Mouse (Mus musculus) liver, embryonic 15.5 days (tissue): ENCODE measurements around the gene Vmn1r85. TPM values are rescaled to one million over a fixed set of nuclear protein-coding genes. Genes with fewer than 3 reads are reported as not detected.

Source experiments
- ATAC-seq: fragments of 200-750 bp; cut with Nextera tagmentation; 2 replicates; pipeline ENCODE4 v1.8.0; 2017; ENCODE audit warnings: moderate number of reproducible peaks, mild to moderate bottlenecking, moderate library complexity; ENCODE audit not compliant: insufficient read depth
- H3K27ac ChIP-seq: fragments of 300-500 bp; sonication (generic); replicated peaks from 2 replicates; pipeline ENCODE4 v1.5.1; 2015; ENCODE audit warnings: mild to moderate bottlenecking, inconsistent platforms
- H3K27me3 ChIP-seq: fragments of 300-500 bp; sonication (generic); 2 replicates; pipeline ENCODE4 v1.6.1; 2015; ENCODE audit warnings: mild to moderate bottlenecking, inconsistent platforms
- H3K36me3 ChIP-seq: fragments of 300-500 bp; sonication (generic); replicated peaks from 2 replicates; pipeline ENCODE4 v1.6.1; 2015; ENCODE audit warnings: moderate library complexity, mild to moderate bottlenecking, inconsistent platforms
- H3K4me1 ChIP-seq: fragments of 300-500 bp; sonication (generic); replicated peaks from 2 replicates; pipeline ENCODE4 v1.6.1; 2015; ENCODE audit warnings: inconsistent platforms
- H3K4me2 ChIP-seq: fragments of 300-500 bp; sonication (generic); 2 replicates; pipeline ENCODE4 v1.6.1; 2015; ENCODE audit warnings: moderate library complexity, mild to moderate bottlenecking, inconsistent platforms
- H3K4me3 ChIP-seq: fragments of 300-500 bp; sonication (generic); replicated peaks from 2 replicates; pipeline ENCODE4 v1.5.1; 2015; ENCODE audit warnings: mild to moderate bottlenecking, inconsistent platforms
- H3K9ac ChIP-seq: fragments of 300-500 bp; sonication (generic); 2 replicates; pipeline ENCODE4 v1.6.1; 2015; ENCODE audit warnings: moderate library complexity, mild to moderate bottlenecking, inconsistent platforms
- H3K9me3 ChIP-seq: fragments of 300-500 bp; sonication (generic); replicated peaks from 2 replicates; pipeline ENCODE4 v1.6.1; 2016; ENCODE audit warnings: inconsistent platforms
- WGBS: fragments of 180-500 bp; shearing (Covaris S2); methylation state at CpG from one replicate; pipeline ENCODE4 v1.1.7; 2015; ENCODE audit warnings: mixed read lengths; ENCODE audit not compliant: insufficient replicate concordance; 5-methylcytosine and 5-hydroxymethylcytosine counted together
- polyA plus RNA-seq: library from polyadenylated mRNA; unstranded; fragments of >200 nt; fragmentation: Nextera tagmentation; extraction: Ambion mirVana; gene quantifications from 2 replicates; pipeline ENCODE4 v1.2.1, GENCODE M21; 2015

Gene Vmn1r85
- polyA plus RNA-seq, 1 experiment from 2014 or later, result not detected

GRCm38 (mm10) chr7:13037901-13038555 lies 56.9 kb downstream of the Vmn1r85 start, which contains the start of gene Ube2m:
TSS of gene Ube2m (minus strand) at chr7:13038275.
- under 1% methylated on average over 65 of the region's 65 CpGs for WGBS
- Histone ChIP-seq H3K4me1 (peaks cover 58% of the 10 kb centered on the region), H3K4me3 (peak within 1 kb of the TSS; percentile 87)

GRCm38 (mm10) chr7:13037366-13037765 lies 57.6 kb downstream of the Vmn1r85 start:
- Histone ChIP-seq H3K4me2 (peak overlapping the region; percentile 86), H3K9me3 (no peaks in the 10 kb centered on the region), H3K36me3 (peaks cover 33% of the 10 kb centered on the region), H3K4me1 (peaks cover 63% of the 10 kb centered on the region), H3K9ac (peak overlapping the region; percentile 98), H3K27me3 (peaks cover 16% of the 10 kb centered on the region), H3K27ac (peak overlapping the region; percentile 98), H3K4me3 (peak overlapping the region; percentile 87)
- under 1% methylated on average over 32 of the region's 33 CpGs for WGBS
- peak; percentile 17 for ATAC-seq

More at GRCm38 (mm10) chr7:13037901-13038555, 56.9 kb downstream of the Vmn1r85 start, which contains the start of gene Ube2m:
- peak; percentile 90 for ATAC-seq
- Histone ChIP-seq H3K27me3 (peaks cover 22% of the 10 kb centered on the region), H3K36me3 (peaks cover 26% of the 10 kb centered on the region), H3K4me2 (peak within 1 kb of the TSS; percentile 86), H3K27ac (peak within 1 kb of the TSS; percentile 98), H3K9me3 (no peaks in the 10 kb centered on the region), H3K9ac (peak within 1 kb of the TSS; percentile 98)

GRCm38 (mm10) chr7:13036806-13037205 lies 58.2 kb downstream of the Vmn1r85 start:
- H3K4me3 ChIP-seq, result peak overlapping the region; percentile 87
- peak overlapping the region; percentile 98 for H3K27ac ChIP-seq
- peaks cover 38% of the 10 kb centered on the region for H3K36me3 ChIP-seq
- no peaks in the 10 kb centered on the region for H3K9me3 ChIP-seq
- H3K4me1 ChIP-seq, result peaks cover 68% of the 10 kb centered on the region
- 24% methylated on average over 4 of the region's 4 CpGs for WGBS
- peak overlapping the region; percentile 86 for H3K4me2 ChIP-seq
- ATAC-seq, result no peak
- peak overlapping the region; percentile 98 for H3K9ac ChIP-seq
- peaks cover 10% of the 10 kb centered on the region for H3K27me3 ChIP-seq

GRCm38 (mm10) chr7:13035211-13035855 lies 59.6 kb downstream of the Vmn1r85 start:
- Histone ChIP-seq H3K4me1 (peaks cover 69% of the 10 kb centered on the region), H3K9me3 (no peaks in the 10 kb centered on the region), H3K36me3 (peaks cover 53% of the 10 kb centered on the region), H3K4me2 (peak overlapping the region; percentile 80), H3K4me3 (peak overlapping the region; percentile 78), H3K27me3 (no peaks in the 10 kb centered on the region), H3K9ac (peak overlapping the region; percentile 82), H3K27ac (peak overlapping the region; percentile 98)
- 81% methylated on average over 17 of the region's 17 CpGs for WGBS
- no peak for ATAC-seq

GRCm38 (mm10) chr7:13034148-13034977 lies 60.6 kb downstream of the Vmn1r85 start, which contains the start of gene Chmp2a:
TSS of gene Chmp2a (minus strand) at chr7:13034807.
- Histone ChIP-seq H3K4me2 (peak within 1 kb of the TSS; percentile 80), H3K36me3 (peaks cover 63% of the 10 kb centered on the region), H3K4me3 (peak within 1 kb of the TSS; percentile 78), H3K27ac (peak within 1 kb of the TSS; percentile 98), H3K4me1 (peaks cover 60% of the 10 kb centered on the region), H3K9ac (peak within 1 kb of the TSS; percentile 82), H3K27me3 (no peaks in the 10 kb centered on the region), H3K9me3 (no peaks in the 10 kb centered on the region)
- WGBS, result under 1% methylated on average over 45 of the region's 45 CpGs
- peak; percentile 68 for ATAC-seq

GRCm38 (mm10) chr7:13033451-13034147 lies 61.4 kb downstream of the Vmn1r85 start:
- WGBS, result 44% methylated on average over 13 of the region's 13 CpGs
- H3K36me3 ChIP-seq, result peaks cover 70% of the 10 kb centered on the region
- peak overlapping the region; percentile 82 for H3K9ac ChIP-seq

More at GRCm38 (mm10) chr7:13033451-13034147, 61.4 kb downstream of the Vmn1r85 start:
- peak overlapping the region; percentile 80 for H3K4me2 ChIP-seq
- no peaks in the 10 kb centered on the region for H3K27me3 ChIP-seq
- ATAC-seq, result no peak
- no peaks in the 10 kb centered on the region for H3K9me3 ChIP-seq
- H3K4me1 ChIP-seq, result peaks cover 52% of the 10 kb centered on the region
- H3K4me3 ChIP-seq, result peak overlapping the region; percentile 78
- H3K27ac ChIP-seq, result peak overlapping the region; percentile 98

Other genes starting within 250 kb of the Vmn1r85 start
- gene Zfp128, start 214.0 kb downstream of the Vmn1r85 start, polyA plus RNA-seq, result 0.47 and 0.62 TPM in 2 replicates
- 3.4 and 3.9 TPM in 2 replicates for gene Zscan22, start 197.4 kb downstream of the Vmn1r85 start, polyA plus RNA-seq
- gene Rps5, start 172.9 kb downstream of the Vmn1r85 start, polyA plus RNA-seq, result 541 and 547 TPM in 2 replicates
- gene Rnf225, start 167.8 kb downstream of the Vmn1r85 start, polyA plus RNA-seq, result 0.08 and 0.20 TPM in 2 replicates
- gene Zfp324, start 129.3 kb downstream of the Vmn1r85 start, polyA plus RNA-seq, result 2.5 and 2.7 TPM in 2 replicates
- 2.2 and 2.6 TPM in 2 replicates for gene Zfp446, start 117.3 kb downstream of the Vmn1r85 start, polyA plus RNA-seq
- gene Slc27a5, start 97.0 kb downstream of the Vmn1r85 start, polyA plus RNA-seq, result 17.2 and 22.1 TPM in 2 replicates
- gene Trim28, start 96.1 kb downstream of the Vmn1r85 start, polyA plus RNA-seq, result 75.3 and 89.4 TPM in 2 replicates
- gene Zbtb45, start 85.1 kb downstream of the Vmn1r85 start, polyA plus RNA-seq, result 11.8 and 13.3 TPM in 2 replicates
- gene Chmp2a, start 60.4 kb downstream of the Vmn1r85 start, polyA plus RNA-seq, result 118 and 120 TPM in 2 replicates
- gene Ube2m, start 56.9 kb downstream of the Vmn1r85 start, polyA plus RNA-seq, result 64.5 and 72.3 TPM in 2 replicates
- 0.37 and 0.44 TPM in 2 replicates for gene Mzf1, start 40.4 kb downstream of the Vmn1r85 start, polyA plus RNA-seq
- gene Vmn1r86, start 24.7 kb upstream of the Vmn1r85 start, polyA plus RNA-seq, result not detected in 2 replicates
- not detected in 2 replicates for gene Vmn1r87, start 45.0 kb upstream of the Vmn1r85 start, polyA plus RNA-seq
- gene Vmn1r88, start 64.4 kb upstream of the Vmn1r85 start, polyA plus RNA-seq, result not detected in 2 replicates
- not detected in 2 replicates for gene Vmn1r89, start 117.8 kb upstream of the Vmn1r85 start, polyA plus RNA-seq
- 86.4 and 94.8 TPM in 2 replicates for gene Lig1, start 182.1 kb upstream of the Vmn1r85 start, polyA plus RNA-seq
- gene Zswim9, start 183.5 kb upstream of the Vmn1r85 start, polyA plus RNA-seq, result 1.9 and 2.3 TPM in 2 replicates
- gene Pla2g4c, start 229.5 kb upstream of the Vmn1r85 start, polyA plus RNA-seq, result 1.5 and 1.8 TPM in 2 replicates